Mouse (Mus musculus) neural tube, embryonic 12.5 days (tissue): ENCODE data around the gene Ccdc92. TPM values are rescaled to one million over a fixed set of nuclear protein-coding genes. Genes with fewer than 3 reads are reported as not detected.

Experiments used
- ATAC-seq: fragments of 200-750 bp; cut with Nextera tagmentation; 2 replicates; pipeline ENCODE4 v1.8.0; 2017; ENCODE audit warnings: low read depth, mild to moderate bottlenecking, moderate TSS enrichment, moderate library complexity; ENCODE audit not compliant: low FRiP score
- H3K27ac ChIP-seq: fragments of 300-500 bp; sonication (generic); 2 replicates; pipeline ENCODE4 v1.5.1; 2016
- H3K27me3 ChIP-seq: fragments of 300-500 bp; sonication (generic); replicated peaks from 2 replicates; pipeline ENCODE4 v1.6.1; 2016; ENCODE audit warnings: mild to moderate bottlenecking
- H3K36me3 ChIP-seq: fragments of 300-500 bp; sonication (generic); 2 replicates; pipeline ENCODE4 v1.6.1; 2016; ENCODE audit warnings: mild to moderate bottlenecking
- H3K4me1 ChIP-seq: fragments of 300-500 bp; sonication (generic); 2 replicates; pipeline ENCODE4 v1.6.1; 2016
- H3K4me2 ChIP-seq: fragments of 300-500 bp; sonication (generic); replicated peaks from 2 replicates; pipeline ENCODE4 v1.6.1; 2016; ENCODE audit warnings: mild to moderate bottlenecking
- H3K4me3 ChIP-seq: fragments of 300-500 bp; sonication (generic); 2 replicates; pipeline ENCODE4 v1.5.1; 2016
- H3K9ac ChIP-seq: fragments of 300-500 bp; sonication (generic); 2 replicates; pipeline ENCODE4 v1.6.1; 2016; ENCODE audit warnings: mild to moderate bottlenecking
- H3K9me3 ChIP-seq: fragments of 300-500 bp; sonication (generic); 2 replicates; pipeline ENCODE4 v1.6.1; 2016; ENCODE audit warnings: mild to moderate bottlenecking
- WGBS: fragments of 180-500 bp; shearing (Covaris S2); methylation state at CpG from one replicate; pipeline ENCODE4 v1.1.7; 2016; 5-methylcytosine and 5-hydroxymethylcytosine counted together
- polyA plus RNA-seq: library from polyadenylated mRNA; unstranded; fragments of >200 nt; fragmentation: Nextera tagmentation; extraction: Ambion mirVana; gene quantifications from 2 replicates; pipeline ENCODE4 v1.2.1, GENCODE M21; 2016

The Ccdc92 gene
- 36.4 and 42.2 TPM in 2 replicates for polyA plus RNA-seq

- H3K4me3 ChIP-seq = peak within 1 kb of the TSS; percentile 97
- no peaks in the 10 kb centered on the region for H3K9me3 ChIP-seq
- H3K9ac ChIP-seq = peak within 1 kb of the TSS; percentile 96
- H3K36me3 ChIP-seq = peaks cover 3% of the 10 kb centered on the region; the same call in 1 of the 2 replicates
- H3K27ac ChIP-seq = peak within 1 kb of the TSS; percentile 92
- H3K27me3 ChIP-seq = peaks cover 9% of the 10 kb centered on the region
- peaks cover 37% of the 10 kb centered on the region for H3K4me1 ChIP-seq
- H3K4me2 ChIP-seq = peak within 1 kb of the TSS; percentile 96
- peak; percentile 93 for ATAC-seq
- under 1% methylated on average over 100 of the region's 103 CpGs for WGBS
These were observed at the start of gene Ccdc92, which contains the start of gene Zfp664 for GRCm38 (mm10) chr5:124862013-124862866. TSS of gene Ccdc92 (minus strand) at chr5:124862424. TSS of gene Zfp664 (plus strand) at chr5:124862691.

DNA sequence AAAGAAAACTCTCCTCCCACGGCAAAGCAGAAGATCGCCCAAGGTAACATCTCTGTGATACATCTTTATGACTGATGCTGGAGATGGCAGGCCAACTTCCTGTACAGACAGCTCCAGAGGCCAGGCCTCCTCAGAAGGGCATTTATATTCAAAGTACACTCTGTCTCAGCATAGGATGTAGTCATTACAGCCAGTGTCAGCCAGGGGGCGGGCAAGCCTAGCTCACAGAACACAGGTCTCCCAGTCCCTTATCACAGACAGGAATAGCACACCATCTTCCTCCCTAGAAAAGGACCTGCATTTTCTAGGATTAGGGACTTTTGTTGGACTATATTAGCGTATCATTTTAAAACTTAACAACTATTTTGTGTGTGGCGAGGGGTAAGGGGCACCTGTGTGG, 46.6 kb upstream of the Ccdc92 start:
- no peak overlapping the region for H3K4me2 ChIP-seq
- no peaks in the 10 kb centered on the region for H3K9me3 ChIP-seq
- 0 out of 2 replicates have a peak, but pooled peaks have one; percentile 50 for ATAC-seq
- no peaks in the 10 kb centered on the region for H3K27me3 ChIP-seq
- H3K27ac ChIP-seq = no peak overlapping the region
- H3K9ac ChIP-seq = no peak overlapping the region
- H3K4me1 ChIP-seq = peaks cover 6% of the 10 kb centered on the region
- no peak overlapping the region for H3K4me3 ChIP-seq
- 25% methylated on average over 5 of the region's 5 CpGs for WGBS
- no peaks in the 10 kb centered on the region for H3K36me3 ChIP-seq

DNA sequence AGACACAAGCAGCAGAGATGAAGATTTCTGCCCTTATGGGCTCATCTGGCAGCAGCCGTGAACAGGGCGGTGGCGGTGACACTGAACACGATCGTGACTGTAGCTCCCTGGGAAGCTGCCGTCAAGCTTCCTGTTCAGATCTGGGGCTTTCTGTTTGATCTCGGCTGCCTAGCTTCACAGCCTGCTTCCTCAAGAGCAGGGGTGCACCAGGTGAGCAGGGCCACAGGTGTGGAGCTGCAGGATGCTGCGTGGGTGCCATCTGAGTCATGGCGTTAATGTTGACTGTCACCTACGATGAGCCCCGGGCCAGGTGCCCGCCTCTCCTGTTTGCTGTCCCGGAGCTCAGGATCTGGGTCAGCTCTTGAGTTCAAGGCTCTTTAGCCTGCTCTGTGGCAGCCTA, 44.7 kb upstream of the Ccdc92 start:
- H3K9ac ChIP-seq = no peak overlapping the region
- H3K4me1 ChIP-seq = no peaks in the 10 kb centered on the region
- no peak overlapping the region for H3K4me3 ChIP-seq
- 82% methylated on average over 13 of the region's 13 CpGs for WGBS
- no peaks in the 10 kb centered on the region for H3K9me3 ChIP-seq
- H3K27me3 ChIP-seq = no peaks in the 10 kb centered on the region
- no peak overlapping the region for H3K27ac ChIP-seq
- H3K4me2 ChIP-seq = no peak overlapping the region
- H3K36me3 ChIP-seq = no peaks in the 10 kb centered on the region
- no peak for ATAC-seq

DNA sequence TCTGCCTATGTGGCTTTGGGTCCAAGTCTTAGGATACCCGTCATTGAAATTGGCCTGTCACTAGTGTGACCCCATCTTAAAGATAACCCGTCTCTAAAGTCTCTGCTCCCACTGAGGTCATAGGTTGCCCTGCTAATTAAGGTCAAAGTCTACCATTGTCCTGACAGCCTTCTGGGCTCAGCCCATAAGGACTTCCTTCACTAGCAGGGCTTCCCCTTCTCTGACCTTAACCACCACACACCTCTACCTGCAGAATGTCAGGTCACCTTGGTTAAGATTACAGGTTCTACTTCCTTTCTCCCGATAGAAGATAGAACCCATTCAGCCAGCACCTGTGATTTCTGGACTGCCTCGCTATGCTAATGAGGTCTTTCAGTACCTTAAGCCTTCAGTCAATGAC, 41.6 kb upstream of the Ccdc92 start:
- peaks cover 7% of the 10 kb centered on the region for H3K4me1 ChIP-seq
- H3K4me3 ChIP-seq = no peak overlapping the region
- no peak overlapping the region for H3K27ac ChIP-seq
- H3K36me3 ChIP-seq = no peaks in the 10 kb centered on the region
- H3K4me2 ChIP-seq = no peak overlapping the region
- WGBS = 86% methylated on average over 4 of the region's 4 CpGs
- H3K27me3 ChIP-seq = no peaks in the 10 kb centered on the region
- no peak for ATAC-seq
- no peak overlapping the region for H3K9ac ChIP-seq
- H3K9me3 ChIP-seq = no peaks in the 10 kb centered on the region

DNA sequence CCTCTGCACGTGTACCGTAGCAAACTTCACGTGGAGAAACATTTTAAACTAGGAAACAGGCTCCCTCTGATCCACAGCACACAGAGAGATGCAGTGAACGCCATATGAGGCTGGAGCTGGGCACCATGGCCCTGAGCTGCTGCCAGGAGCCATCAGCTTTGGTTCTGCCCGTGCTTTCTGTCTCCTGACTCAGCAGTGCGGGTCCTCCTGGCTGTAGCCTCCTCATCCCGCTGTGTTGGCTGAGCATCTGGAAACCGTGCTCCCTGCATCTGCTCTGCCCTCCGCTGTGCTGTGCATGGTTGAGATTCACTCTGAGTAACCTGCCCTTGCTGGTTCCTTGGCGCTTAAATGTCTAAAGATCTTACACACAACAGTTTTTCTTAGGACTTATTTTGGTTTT, 40.0 kb upstream of the Ccdc92 start:
- Histone ChIP-seq H3K4me2 (no peak overlapping the region), H3K9me3 (no peaks in the 10 kb centered on the region), H3K9ac (no peak overlapping the region), H3K36me3 (no peaks in the 10 kb centered on the region), H3K27ac (no peak overlapping the region), H3K4me3 (no peak overlapping the region), H3K4me1 (peaks cover 7% of the 10 kb centered on the region), H3K27me3 (no peaks in the 10 kb centered on the region)
- WGBS = 86% methylated on average over 10 of the region's 10 CpGs
- no peak for ATAC-seq

- Histone ChIP-seq H3K4me1 (peaks cover 7% of the 10 kb centered on the region), H3K9me3 (no peaks in the 10 kb centered on the region), H3K9ac (no peak overlapping the region), H3K4me3 (no peak overlapping the region), H3K27me3 (no peaks in the 10 kb centered on the region), H3K27ac (no peak overlapping the region), H3K4me2 (no peak overlapping the region), H3K36me3 (no peaks in the 10 kb centered on the region)
- WGBS = 89% methylated on average over 6 of the region's 6 CpGs
- ATAC-seq = no peak
These were observed 39.5 kb upstream of the Ccdc92 start for GRCm38 (mm10) chr5:124901675-124902074.

GRCm38 (mm10) chr5:124900738-124901490, 38.7 kb upstream of the Ccdc92 start:
- Histone ChIP-seq H3K27me3 (no peaks in the 10 kb centered on the region), H3K9ac (no peak overlapping the region), H3K36me3 (no peaks in the 10 kb centered on the region), H3K27ac (no peak overlapping the region), H3K4me1 (peaks cover 7% of the 10 kb centered on the region), H3K4me2 (no peak overlapping the region), H3K9me3 (no peaks in the 10 kb centered on the region), H3K4me3 (no peak overlapping the region)
- WGBS = 74% methylated on average over 19 of the region's 19 CpGs
- no peak for ATAC-seq

DNA sequence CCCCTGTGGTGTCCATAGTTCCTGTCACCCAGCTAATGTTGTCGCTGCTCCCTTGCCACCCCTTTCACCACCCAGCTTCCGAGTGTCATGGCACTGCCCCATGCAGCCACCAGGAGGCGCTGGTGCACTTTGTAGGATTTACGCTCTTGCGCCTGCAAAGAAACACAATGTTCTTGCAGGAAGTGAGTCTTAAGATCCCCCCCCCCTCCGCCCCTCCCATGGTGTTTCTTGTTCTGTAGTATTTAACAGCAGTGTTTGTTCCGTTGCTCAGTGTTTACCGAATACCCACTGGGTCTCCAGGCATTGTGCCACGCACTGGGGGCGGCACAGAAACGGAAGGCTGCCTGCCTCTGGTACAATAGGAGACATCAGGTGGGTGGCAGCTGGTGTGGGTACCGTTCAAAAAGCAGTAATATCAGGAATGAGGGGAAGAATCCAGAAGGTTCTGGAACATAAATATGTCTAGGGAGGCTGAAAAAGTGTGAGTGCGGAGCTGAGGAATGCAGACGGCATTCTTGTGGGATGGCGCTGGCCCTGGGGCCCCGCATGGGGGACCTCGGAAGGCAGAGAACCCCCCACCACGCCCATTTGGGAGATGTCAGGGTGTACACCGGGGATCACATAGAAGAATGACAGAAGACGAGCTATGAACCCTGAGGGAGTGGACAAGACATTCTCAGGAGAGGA, 37.9 kb upstream of the Ccdc92 start:
- Histone ChIP-seq H3K27me3 (no peaks in the 10 kb centered on the region), H3K9ac (no peak overlapping the region), H3K36me3 (no peaks in the 10 kb centered on the region), H3K27ac (no peak overlapping the region), H3K4me1 (peaks cover 7% of the 10 kb centered on the region), H3K4me3 (no peak overlapping the region), H3K4me2 (peak overlapping the region; percentile 46), H3K9me3 (no peaks in the 10 kb centered on the region)
- WGBS = 37% methylated on average over 20 of the region's 20 CpGs
- peak; percentile 48; the same call in 1 of the 2 replicates for ATAC-seq

GRCm38 (mm10) chr5:124896135-124896534, 33.9 kb upstream of the Ccdc92 start:
- peaks cover 17% of the 10 kb centered on the region for H3K4me1 ChIP-seq
- H3K27me3 ChIP-seq = no peaks in the 10 kb centered on the region
- no peak overlapping the region for H3K4me3 ChIP-seq
- no peaks in the 10 kb centered on the region for H3K36me3 ChIP-seq
- H3K9me3 ChIP-seq = no peaks in the 10 kb centered on the region
- no peak overlapping the region for H3K27ac ChIP-seq
- H3K9ac ChIP-seq = no peak overlapping the region
- 58% methylated on average over 6 of the region's 8 CpGs for WGBS
- no peak for ATAC-seq
- H3K4me2 ChIP-seq = no peak overlapping the region

GRCm38 (mm10) chr5:124891921-124892370, 29.7 kb upstream of the Ccdc92 start:
- no peak overlapping the region for H3K27ac ChIP-seq

DNA sequence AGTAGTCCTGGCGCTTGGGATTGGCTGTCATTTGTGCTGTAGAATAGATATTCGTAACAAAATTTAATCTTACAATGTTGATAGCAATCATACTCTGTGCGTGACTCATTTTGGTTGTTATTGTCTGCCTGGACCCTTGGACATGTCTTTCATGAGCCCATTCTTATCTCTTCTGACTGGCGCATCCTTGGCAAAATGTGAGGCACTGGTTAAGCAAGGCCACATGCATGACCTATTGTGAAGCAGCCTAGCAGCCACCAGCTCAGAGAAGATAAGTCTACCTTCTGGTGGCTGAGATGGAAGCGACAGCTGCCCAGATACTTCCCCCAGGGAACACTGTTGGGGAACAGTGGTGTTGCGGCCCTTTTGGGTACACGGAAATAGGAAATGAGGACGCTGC, 26.4 kb upstream of the Ccdc92 start:
- H3K36me3 ChIP-seq = peaks cover 48% of the 10 kb centered on the region
- 95% methylated on average over 8 of the region's 8 CpGs for WGBS

More at GRCm38 (mm10) chr5:124891921-124892370, 29.7 kb upstream of the Ccdc92 start:
- no peak for ATAC-seq
- Histone ChIP-seq H3K9ac (no peak overlapping the region), H3K27me3 (no peaks in the 10 kb centered on the region), H3K4me1 (peaks cover 15% of the 10 kb centered on the region), H3K36me3 (peaks cover 18% of the 10 kb centered on the region), H3K9me3 (no peaks in the 10 kb centered on the region), H3K4me3 (no peak overlapping the region), H3K4me2 (no peak overlapping the region)
- WGBS = 55% methylated on average over 3 of the region's 3 CpGs

GRCm38 (mm10) chr5:124883877-124884276, 21.7 kb upstream of the Ccdc92 start:
- Histone ChIP-seq H3K27ac (no peak overlapping the region), H3K36me3 (peaks cover 61% of the 10 kb centered on the region), H3K27me3 (no peaks in the 10 kb centered on the region), H3K9ac (no peak overlapping the region), H3K4me2 (no peak overlapping the region), H3K9me3 (no peaks in the 10 kb centered on the region), H3K4me1 (0 out of 2 replicates have a peak, but pooled peaks cover 3% of the 10 kb centered on the region), H3K4me3 (no peak overlapping the region)
- WGBS = 83% methylated on average over 6 of the region's 6 CpGs
- ATAC-seq = no peak

More for the DNA sequence above, 26.4 kb upstream of the Ccdc92 start:
- Histone ChIP-seq H3K27ac (no peak overlapping the region), H3K4me2 (no peak overlapping the region), H3K9ac (no peak overlapping the region), H3K27me3 (no peaks in the 10 kb centered on the region), H3K4me3 (no peak overlapping the region), H3K4me1 (peaks cover 15% of the 10 kb centered on the region), H3K9me3 (no peaks in the 10 kb centered on the region)
- ATAC-seq = no peak
